Mouse (Mus musculus) spleen, adult 2 months (tissue): Measurements from ENCODE around the gene Acss1.

ENCODE experiments used
- CTCF ChIP-seq: fragments of 200-500 bp; IDR thresholded peaks from 2 replicates; pipeline ENCODE4 v1.5.1; 2011; ENCODE audit warnings: mild to moderate bottlenecking, inconsistent platforms; ENCODE audit not compliant: insufficient read depth, insufficient read length, insufficient replicate concordance; ENCODE audit errors: extremely low read depth
- POLR2A ChIP-seq: fragments of 200-500 bp; IDR thresholded peaks from 2 replicates; pipeline ENCODE4 v1.6.1; 2011; ENCODE audit warnings: low read depth, low read length, inconsistent platforms

DNA sequence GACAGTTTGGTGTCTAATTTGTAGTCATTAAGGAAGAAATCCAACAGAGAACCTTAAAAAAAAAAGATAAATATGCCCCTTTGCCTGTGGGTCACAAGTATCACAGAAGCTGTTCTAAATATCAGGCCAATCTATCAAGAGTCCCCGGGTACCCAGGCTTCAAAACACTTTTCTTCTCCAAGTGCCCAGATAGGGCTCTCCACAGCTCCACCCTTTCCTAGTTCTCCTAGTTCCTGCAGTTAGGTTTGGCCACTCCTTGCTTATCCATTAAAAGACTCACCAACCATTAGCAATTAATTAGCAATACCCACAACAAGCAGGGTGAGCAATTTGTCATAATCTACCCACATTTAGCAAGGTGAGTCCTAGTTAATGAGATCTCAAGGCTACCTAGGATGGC is 61.2 kb downstream of the Acss1 start:
- TF ChIP-seq CTCF (no peak), POLR2A (no peak)
